Mouse (Mus musculus): ENCODE results near the gene Gm10188. TPM values are rescaled to one million over a fixed set of nuclear protein-coding genes. Genes with fewer than 3 reads are reported as not detected.

Gene Gm10188
- total and polyA plus RNA-seq, 2 experiments from 2014 or later, result not detected

GRCm38 (mm10) chr1:132226297-132227080 lies 3.1 kb downstream of the Gm10188 start:
- Histone ChIP-seq H3K4me2 (ENCODE audit: low read depth) (no peak overlapping the region), H3K9ac (no peak overlapping the region), H3K36me3 (ENCODE audit: insufficient read depth) (no peaks in the 10 kb centered on the region), H3K4me3 (ENCODE audit: low read depth, low read length) (no peak overlapping the region), H3K27ac (ENCODE audit: low read depth, low read length) (no peak overlapping the region), H3K27me3 (ENCODE audit: insufficient read depth, low read length) (no peaks in the 10 kb centered on the region), H3K4me1 (ENCODE audit: insufficient read depth) (peaks cover 15% of the 10 kb centered on the region; the same call in 1 of the 2 replicates), H3K9me3 (ENCODE audit: low read length) (no peaks in the 10 kb centered on the region)
- no peak for DNase-seq
- ATAC-seq, result no peak
- WGBS, result 80% methylated on average over 12 of the region's 13 CpGs
- no peak for TF ChIP-seq CTCF (IDR thresholded peaks at IDR 0.05; ENCODE audit: low read depth)

- DNase-seq, result peak; percentile 73
- no peak overlapping the region for H3K4me3 ChIP-seq (ENCODE audit: low read depth, low read length)
- H3K9me3 ChIP-seq (ENCODE audit: low read length), result no peaks in the 10 kb centered on the region
- TF ChIP-seq CTCF (IDR thresholded peaks at IDR 0.05; ENCODE audit: low read depth), result no peak
- H3K9ac ChIP-seq, result no peak overlapping the region
- H3K27me3 ChIP-seq (ENCODE audit: insufficient read depth, low read length), result no peaks in the 10 kb centered on the region
- peak overlapping the region; percentile 2; the same call in 1 of the 2 replicates for H3K4me2 ChIP-seq (ENCODE audit: low read depth)
- peak; percentile 95 for ATAC-seq
- 7% methylated on average over 6 of the region's 6 CpGs for WGBS
- peaks cover 16% of the 10 kb centered on the region; the same call in 1 of the 2 replicates for H3K4me1 ChIP-seq (ENCODE audit: insufficient read depth)
- no peaks in the 10 kb centered on the region for H3K36me3 ChIP-seq (ENCODE audit: insufficient read depth)
- peak overlapping the region; percentile 73 for H3K27ac ChIP-seq (ENCODE audit: low read depth, low read length)
These were observed 7.4 kb downstream of the Gm10188 start for GRCm38 (mm10) chr1:132222166-132222565.

GRCm38 (mm10) chr1:132221627-132222026 lies 7.9 kb downstream of the Gm10188 start:
- Histone ChIP-seq H3K4me3 (ENCODE audit: low read depth, low read length) (no peak overlapping the region), H3K27ac (ENCODE audit: low read depth, low read length) (peak overlapping the region; percentile 73), H3K9me3 (ENCODE audit: low read length) (no peaks in the 10 kb centered on the region), H3K27me3 (ENCODE audit: insufficient read depth, low read length) (no peaks in the 10 kb centered on the region), H3K4me1 (ENCODE audit: insufficient read depth) (peaks cover 16% of the 10 kb centered on the region; the same call in 1 of the 2 replicates), H3K36me3 (ENCODE audit: insufficient read depth) (no peaks in the 10 kb centered on the region), H3K4me2 (ENCODE audit: low read depth) (no peak overlapping the region), H3K9ac (no peak overlapping the region)
- ATAC-seq (no peak), DNase-seq (no peak)
- 23% methylated on average over 2 of the region's 2 CpGs for WGBS
- TF ChIP-seq CTCF (IDR thresholded peaks at IDR 0.05; ENCODE audit: low read depth), result no peak

GRCm38 (mm10) chr1:132216276-132216675 lies 13.3 kb downstream of the Gm10188 start:
- no peak for ATAC-seq
- H3K27ac ChIP-seq (ENCODE audit: low read depth, low read length), result no peak overlapping the region

GRCm38 (mm10) chr1:132213076-132213475 lies 16.5 kb downstream of the Gm10188 start:
- Histone ChIP-seq H3K9me3 (ENCODE audit: low read length) (no peaks in the 10 kb centered on the region), H3K36me3 (ENCODE audit: insufficient read depth) (no peaks in the 10 kb centered on the region), H3K27ac (ENCODE audit: low read depth, low read length) (no peak overlapping the region), H3K4me3 (ENCODE audit: low read depth, low read length) (no peak overlapping the region), H3K4me2 (ENCODE audit: low read depth) (no peak overlapping the region), H3K9ac (no peak overlapping the region; the same call in 1 of the 2 replicates), H3K4me1 (ENCODE audit: insufficient read depth) (peaks cover 41% of the 10 kb centered on the region), H3K27me3 (ENCODE audit: insufficient read depth, low read length) (no peaks in the 10 kb centered on the region)
- no peak for TF ChIP-seq CTCF (IDR thresholded peaks at IDR 0.05; ENCODE audit: low read depth)
- no peak for ATAC-seq
- no peak for DNase-seq
- 38% methylated on average over 6 of the region's 6 CpGs for WGBS

More at GRCm38 (mm10) chr1:132216276-132216675, 13.3 kb downstream of the Gm10188 start:
- 50% methylated on average over 3 of the region's 3 CpGs for WGBS
- Histone ChIP-seq H3K4me2 (ENCODE audit: low read depth) (no peak overlapping the region), H3K4me3 (ENCODE audit: low read depth, low read length) (no peak overlapping the region), H3K9me3 (ENCODE audit: low read length) (no peaks in the 10 kb centered on the region), H3K36me3 (ENCODE audit: insufficient read depth) (no peaks in the 10 kb centered on the region), H3K9ac (no peak overlapping the region), H3K27me3 (ENCODE audit: insufficient read depth, low read length) (no peaks in the 10 kb centered on the region), H3K4me1 (ENCODE audit: insufficient read depth) (peaks cover 14% of the 10 kb centered on the region; the same call in 1 of the 2 replicates)
- DNase-seq, result no peak
- TF ChIP-seq CTCF (IDR thresholded peaks at IDR 0.05; ENCODE audit: low read depth), result no peak

- peaks cover 50% of the 10 kb centered on the region for H3K4me1 ChIP-seq (ENCODE audit: insufficient read depth)
- H3K4me2 ChIP-seq (ENCODE audit: low read depth), result peak overlapping the region; percentile 31; the same call in 1 of the 2 replicates
- 7% methylated on average over 20 of the region's 20 CpGs for WGBS
- DNase-seq, result peak; percentile 92
- no peak overlapping the region for H3K9ac ChIP-seq
- peak; percentile 83 for ATAC-seq
- peak overlapping the region; percentile 9; the same call in 1 of the 2 replicates for H3K4me3 ChIP-seq (ENCODE audit: low read depth, low read length)
- H3K9me3 ChIP-seq (ENCODE audit: low read length), result no peaks in the 10 kb centered on the region
- H3K36me3 ChIP-seq (ENCODE audit: insufficient read depth), result no peaks in the 10 kb centered on the region
- H3K27me3 ChIP-seq (ENCODE audit: insufficient read depth, low read length), result no peaks in the 10 kb centered on the region
- H3K27ac ChIP-seq (ENCODE audit: low read depth, low read length), result no peak overlapping the region
- TF ChIP-seq CTCF (IDR thresholded peaks at IDR 0.05; ENCODE audit: low read depth), result peak; percentile 89
These were observed 17.3 kb downstream of the Gm10188 start for GRCm38 (mm10) chr1:132212218-132212617.

GRCm38 (mm10) chr1:132211672-132212071 lies 17.9 kb downstream of the Gm10188 start:
- no peak for DNase-seq
- H3K9me3 ChIP-seq (ENCODE audit: low read length), result no peaks in the 10 kb centered on the region
- 45% methylated on average over 12 of the region's 12 CpGs for WGBS
- peaks cover 50% of the 10 kb centered on the region for H3K4me1 ChIP-seq (ENCODE audit: insufficient read depth)
- no peak for ATAC-seq
- no peak overlapping the region for H3K27ac ChIP-seq (ENCODE audit: low read depth, low read length)
- no peak for TF ChIP-seq CTCF (IDR thresholded peaks at IDR 0.05; ENCODE audit: low read depth)
- no peaks in the 10 kb centered on the region for H3K36me3 ChIP-seq (ENCODE audit: insufficient read depth)
- no peaks in the 10 kb centered on the region for H3K27me3 ChIP-seq (ENCODE audit: insufficient read depth, low read length)
- peak overlapping the region; percentile 9; the same call in 1 of the 2 replicates for H3K4me3 ChIP-seq (ENCODE audit: low read depth, low read length)
- H3K9ac ChIP-seq, result no peak overlapping the region
- peak overlapping the region; percentile 31; the same call in 1 of the 2 replicates for H3K4me2 ChIP-seq (ENCODE audit: low read depth)

Data from forebrain, postnatal 0 days (tissue).